Mouse (Mus musculus) embryo, embryonic 11 days (tissue): Measurements from ENCODE around the gene Gm884.

ENCODE experiments used
- DNase-seq: peaks from one replicate; pipeline ENCODE4 v3.0.0-alpha.2; 2015

The Gm884 gene

GRCm38 (mm10) chr11:103621040-103621439, at the start of gene Gm884:
Gene Gm884 (minus strand): TSS chr11:103621140.
- DNase-seq: no peak

- DNase-seq: no peak
These were observed 46.0 kb upstream of the Gm884 start for GRCm38 (mm10) chr11:103666907-103667426.

GRCm38 (mm10) chr11:103666181-103666906, 45.4 kb upstream of the Gm884 start:
- no peak for DNase-seq

GRCm38 (mm10) chr11:103665695-103666094, 44.8 kb upstream of the Gm884 start:
- DNase-seq: no peak

GRCm38 (mm10) chr11:103663119-103663518, 42.2 kb upstream of the Gm884 start:
- no peak for DNase-seq

DNA sequence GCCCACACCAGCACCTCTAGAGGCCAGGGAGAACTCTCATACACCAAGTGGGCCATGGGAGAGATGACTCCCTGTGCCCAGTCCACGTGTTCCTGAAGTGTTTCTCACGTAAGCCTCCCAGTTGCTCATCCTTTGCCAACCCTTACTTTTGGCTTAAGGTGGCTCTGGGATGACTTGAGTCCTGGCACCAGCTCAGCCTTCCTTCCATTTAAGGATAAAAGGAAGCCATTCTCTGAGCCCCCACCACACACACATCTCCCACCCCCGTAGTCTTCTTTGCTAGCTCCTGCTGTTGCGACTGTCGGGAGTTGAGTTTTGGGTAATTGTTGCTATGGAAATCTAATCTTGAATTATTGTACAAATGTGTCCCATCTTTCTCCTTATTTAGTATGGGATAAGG, 41.6 kb upstream of the Gm884 start:
- no peak for DNase-seq

GRCm38 (mm10) chr11:103661863-103662262, 40.9 kb upstream of the Gm884 start:
- no peak for DNase-seq

DNA sequence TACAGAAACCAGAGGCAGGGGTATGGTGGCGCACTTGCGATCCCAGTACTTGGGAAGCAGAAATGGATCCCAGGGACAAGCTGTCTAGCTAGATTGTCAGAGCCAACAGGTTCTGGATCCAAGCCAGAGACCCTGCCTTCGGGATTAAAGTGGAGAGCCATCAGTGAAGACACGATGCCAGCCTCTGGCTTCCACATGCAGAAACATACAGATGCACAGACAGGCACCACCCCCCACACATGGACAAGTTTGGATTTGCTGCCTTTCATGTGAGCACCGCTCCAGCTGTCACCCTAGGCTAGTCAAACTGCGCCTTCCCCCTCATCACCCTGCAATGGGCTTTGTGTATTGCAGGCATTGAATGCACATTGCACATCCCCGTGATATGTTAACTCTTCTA, 37.2 kb upstream of the Gm884 start:
- DNase-seq: no peak

- DNase-seq: peak; percentile 86
These were observed 35.6 kb upstream of the Gm884 start for GRCm38 (mm10) chr11:103656520-103656919.

DNA sequence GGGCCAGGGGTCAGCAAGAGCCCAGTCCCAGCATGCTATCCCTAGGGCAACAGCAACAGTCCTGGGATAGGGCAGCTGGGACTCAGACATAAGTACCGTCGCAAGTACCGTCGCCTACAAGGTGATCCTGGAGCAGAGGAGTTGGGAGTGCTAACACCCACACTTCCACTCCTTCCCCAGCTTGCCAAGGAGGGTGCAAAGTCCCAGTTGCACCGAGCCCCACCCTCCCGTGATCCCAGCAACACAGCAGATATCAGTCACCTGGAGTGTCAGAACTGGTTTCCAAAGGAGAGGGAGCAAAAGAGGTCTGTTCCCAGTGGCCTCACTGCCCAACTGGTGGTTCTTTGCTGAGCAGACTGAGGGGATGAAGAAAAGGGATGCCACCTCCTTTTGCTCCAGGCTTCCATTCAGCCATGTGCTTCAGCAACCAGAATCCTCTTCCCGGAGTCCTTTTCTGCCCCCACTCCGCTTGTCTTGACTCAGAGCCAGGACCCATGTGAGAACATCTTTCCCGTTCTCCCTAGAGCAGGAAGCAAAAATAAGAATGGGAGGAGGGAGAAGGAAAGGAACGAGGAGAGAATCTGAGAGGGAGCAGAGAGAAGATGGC, 32.5 kb upstream of the Gm884 start:
- DNase-seq: no peak

DNA sequence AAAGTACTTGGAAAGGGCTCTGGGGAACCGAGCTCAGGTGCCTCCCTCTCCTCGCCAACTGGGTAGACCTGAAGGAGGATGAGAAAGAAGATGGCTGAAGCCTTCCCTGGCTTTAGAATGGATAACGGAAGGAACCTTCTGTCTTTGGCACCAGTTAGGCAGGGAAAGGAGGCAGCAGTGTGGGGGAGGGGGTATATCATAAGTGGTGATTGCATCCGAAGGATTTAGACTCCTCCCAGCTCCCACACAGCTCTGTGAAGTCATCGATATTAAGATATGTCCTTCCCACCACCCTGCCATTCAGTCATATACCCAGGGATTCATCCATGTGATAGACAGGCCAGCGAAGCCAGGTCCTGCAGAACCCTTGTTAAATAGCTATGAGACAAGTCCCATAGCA, 30.5 kb upstream of the Gm884 start:
- DNase-seq: no peak

GRCm38 (mm10) chr11:103649983-103650493, 29.1 kb upstream of the Gm884 start:
- DNase-seq: peak; percentile 39

- peak; percentile 29 for DNase-seq
These were observed 28.5 kb upstream of the Gm884 start, which contains the start of gene Rprml for GRCm38 (mm10) chr11:103649301-103649982. Gene Rprml (plus strand): TSS chr11:103649570.

- DNase-seq: no peak
These were observed 27.7 kb upstream of the Gm884 start for GRCm38 (mm10) chr11:103648656-103649055.

DNA sequence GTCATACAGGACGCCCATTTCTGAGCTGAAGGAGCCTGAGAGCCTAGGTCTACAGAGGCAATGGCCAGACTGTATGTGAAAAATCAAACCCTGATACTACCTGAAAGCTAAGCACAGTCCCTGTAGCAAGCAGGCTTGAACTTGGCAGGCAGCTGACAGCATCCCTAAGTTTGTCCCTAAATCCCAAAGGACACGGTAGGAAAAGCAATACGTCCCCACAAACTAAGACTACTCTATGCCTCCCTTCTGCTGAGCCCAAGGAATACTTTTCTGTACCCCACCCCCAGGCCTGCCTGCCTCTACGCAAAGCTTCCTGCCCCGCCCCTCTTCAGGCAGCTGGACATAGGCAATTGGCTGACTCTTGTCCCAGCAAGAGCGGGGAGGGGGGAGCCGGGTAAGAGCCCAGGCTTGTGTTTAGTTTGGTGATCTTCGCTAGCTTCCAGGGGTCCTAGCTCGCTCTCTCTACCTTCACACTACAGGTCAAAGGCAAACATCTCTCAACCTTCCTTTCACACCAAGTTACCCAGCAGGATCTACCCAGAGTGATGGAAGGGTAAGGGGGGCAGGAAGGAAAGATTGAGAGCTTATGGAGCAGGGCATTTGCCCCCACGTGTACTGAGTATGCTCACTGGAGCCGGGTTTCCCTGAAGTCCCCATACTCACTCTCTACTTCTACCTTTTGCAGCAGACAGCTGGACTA, 27.1 kb upstream of the Gm884 start:
- DNase-seq: peak; percentile 49

GRCm38 (mm10) chr11:103646301-103646700, 25.4 kb upstream of the Gm884 start:
- no peak for DNase-seq

DNA sequence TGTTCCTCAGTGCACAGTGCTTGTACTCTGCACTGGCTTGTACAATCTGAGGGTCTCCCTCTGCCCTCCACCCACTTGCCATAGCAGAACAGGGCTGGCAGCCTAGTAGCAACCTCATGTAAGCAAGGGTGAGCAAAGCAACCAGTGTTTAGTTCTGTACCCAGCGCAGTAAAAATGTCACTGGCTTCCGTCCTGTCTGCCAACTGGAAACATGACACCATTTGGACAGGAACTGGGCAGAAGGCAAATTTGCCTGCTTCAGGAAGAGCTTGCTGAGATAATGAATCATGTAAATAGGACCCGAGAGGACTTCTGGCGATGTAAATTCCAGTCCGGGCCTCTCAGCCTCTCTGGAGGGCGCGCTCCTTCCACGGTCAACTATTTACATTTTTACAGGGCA, 24.8 kb upstream of the Gm884 start:
- no peak for DNase-seq

DNA sequence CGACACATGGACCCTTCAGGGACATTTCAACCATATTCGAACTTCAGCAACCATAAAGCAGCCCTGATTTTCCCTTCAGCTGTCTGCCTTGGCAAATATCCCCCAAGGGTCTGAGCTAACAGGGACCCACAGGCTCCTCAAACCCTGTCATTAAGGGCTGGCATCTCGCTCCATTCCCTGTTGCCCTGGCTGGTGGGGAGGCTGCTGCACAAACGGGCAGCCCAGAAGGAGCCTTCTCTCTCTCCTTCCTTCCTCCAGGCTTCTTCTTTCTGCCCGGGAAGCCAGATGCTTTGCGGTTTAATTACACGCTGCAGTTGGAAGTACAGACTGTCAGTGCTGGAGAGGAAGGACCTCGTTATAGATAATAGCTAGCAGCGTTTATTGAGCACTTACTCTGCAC, 22.3 kb upstream of the Gm884 start:
- DNase-seq: no peak

DNA sequence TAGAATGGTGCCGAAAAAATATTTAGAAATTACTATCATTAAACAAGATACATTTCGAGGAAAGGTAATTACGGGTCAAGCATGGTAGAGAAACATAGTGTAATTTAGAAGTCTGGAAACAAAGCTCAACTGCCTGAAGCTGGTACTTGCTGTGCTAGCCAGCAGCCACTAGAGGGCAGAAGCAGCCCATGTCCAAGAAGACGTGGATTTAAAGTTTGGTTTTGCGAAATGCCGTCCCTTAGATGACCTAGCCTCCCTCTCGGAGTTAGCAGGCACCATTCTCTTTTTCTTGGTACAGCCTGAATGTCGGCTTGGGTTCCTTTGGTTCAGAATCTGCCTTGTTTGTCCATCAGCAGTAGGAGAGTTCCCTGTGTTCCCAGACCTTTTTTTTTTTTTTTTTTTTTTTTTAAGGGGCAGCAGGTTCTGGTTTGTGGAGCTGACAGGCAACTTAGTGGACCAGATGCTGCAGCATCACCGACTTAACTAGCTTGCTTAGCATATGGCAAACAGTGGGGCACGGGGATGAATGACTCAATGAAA, 18.5 kb upstream of the Gm884 start:
- peak; percentile 81 for DNase-seq

DNA sequence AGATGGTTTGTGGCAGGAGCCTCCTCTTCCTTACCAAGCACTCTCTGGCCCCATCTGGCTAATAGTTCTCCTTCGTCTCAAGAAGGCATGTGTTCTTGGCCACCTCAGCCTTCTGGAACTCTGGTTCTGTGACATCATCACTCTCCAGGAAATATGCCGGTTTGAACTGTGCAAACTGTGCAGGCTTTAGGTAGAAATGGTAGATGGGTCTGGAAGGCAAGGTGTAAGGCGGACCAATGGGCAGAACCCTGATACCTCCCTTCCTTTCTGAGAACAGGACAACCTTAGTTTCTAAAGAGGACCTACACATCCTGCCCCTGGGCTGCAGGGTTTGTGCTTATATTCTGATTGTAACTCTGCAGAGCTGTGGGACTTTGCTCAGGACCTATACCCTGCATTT, 17.9 kb upstream of the Gm884 start, which contains the start of gene Lyzl6:
Gene Lyzl6 (minus strand): TSS at position 101 of the 400 bp plus-strand sequence.
- DNase-seq: no peak

DNA sequence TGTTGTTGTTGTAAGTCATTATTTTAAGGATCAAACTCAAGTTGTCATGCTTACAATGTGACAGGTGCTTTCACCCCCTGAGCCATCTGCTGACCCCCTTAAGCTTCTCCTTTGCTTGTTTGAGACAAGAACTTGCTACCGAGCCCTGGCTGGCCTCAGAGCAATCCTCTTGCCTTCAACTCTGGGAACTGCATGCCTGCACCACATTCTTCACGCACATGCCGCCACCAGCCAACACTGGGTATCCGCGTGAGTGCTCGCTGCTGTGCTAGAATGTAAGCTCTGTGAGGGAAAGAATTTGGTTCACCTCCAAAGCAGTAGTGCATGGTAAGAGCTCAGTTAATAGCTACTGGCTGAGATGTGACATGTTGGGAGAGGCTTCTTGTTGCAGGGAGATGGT, 15.3 kb upstream of the Gm884 start:
- DNase-seq: no peak

DNA sequence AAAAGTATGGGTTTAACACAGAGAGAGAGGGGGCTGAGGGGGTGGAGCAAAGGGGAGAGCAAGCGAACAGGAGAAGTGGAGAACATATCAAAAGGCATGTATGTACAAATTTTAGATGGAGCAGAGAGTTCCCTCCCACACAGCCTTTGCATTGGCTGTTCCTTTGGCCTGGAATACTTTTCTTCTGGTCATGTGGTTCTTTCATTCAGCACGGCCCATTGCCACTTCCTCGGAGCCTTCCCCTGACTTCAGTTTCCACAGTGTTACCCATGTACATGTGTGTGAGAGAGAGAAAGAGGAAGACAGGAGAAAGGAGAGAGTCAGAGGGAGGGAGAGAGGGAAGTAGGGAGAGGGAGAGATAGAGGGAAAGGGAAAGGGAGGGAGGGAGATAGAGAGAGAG, 14.5 kb upstream of the Gm884 start:
- no peak for DNase-seq

DNA sequence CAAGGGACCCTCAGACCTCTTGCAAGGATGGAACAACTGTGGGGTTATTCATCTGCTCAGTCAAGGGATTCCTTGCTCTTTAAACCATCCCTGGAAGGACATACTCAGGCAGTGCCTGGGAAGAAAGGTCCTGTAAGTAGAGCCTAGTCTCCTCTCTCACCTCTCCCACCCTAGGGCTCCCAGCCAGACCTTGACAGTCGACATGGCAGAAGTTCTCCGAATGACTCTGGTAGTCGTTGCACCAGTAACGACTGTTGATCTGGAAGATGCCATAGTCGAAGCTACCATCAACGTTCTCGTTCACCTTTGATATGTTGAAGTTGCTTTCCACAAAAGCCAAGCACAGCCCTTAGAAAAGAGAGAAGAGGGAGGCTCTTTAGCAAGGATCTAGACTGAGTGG, 13.9 kb upstream of the Gm884 start:
- DNase-seq: no peak
